Mouse (Mus musculus): ENCODE data around the gene Mcrip2.

Gene Mcrip2

DNA sequence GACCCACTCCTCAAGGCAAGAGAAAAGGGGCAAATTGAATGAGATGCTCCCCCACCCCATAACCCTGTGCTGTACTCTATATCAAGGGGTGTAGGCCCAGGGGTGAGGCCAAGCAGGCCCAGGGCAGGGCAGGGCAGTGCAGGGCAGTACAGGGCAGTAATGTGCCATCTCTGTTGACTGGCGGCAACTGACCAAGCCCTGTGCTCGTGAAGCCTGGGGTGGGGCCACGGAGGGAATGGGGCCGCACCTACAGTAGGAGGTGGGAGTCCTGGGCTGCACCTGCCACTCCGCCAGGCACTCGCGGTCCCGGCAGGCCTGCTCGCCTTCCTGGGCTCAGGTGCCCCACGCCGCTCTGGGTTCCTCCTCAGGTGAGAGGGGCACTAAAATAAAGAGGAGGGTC lies 3.3 kb downstream of the Mcrip2 start:
- DNase-seq (ENCODE audit: low spot score in 2 of 2) = no peak

DNA sequence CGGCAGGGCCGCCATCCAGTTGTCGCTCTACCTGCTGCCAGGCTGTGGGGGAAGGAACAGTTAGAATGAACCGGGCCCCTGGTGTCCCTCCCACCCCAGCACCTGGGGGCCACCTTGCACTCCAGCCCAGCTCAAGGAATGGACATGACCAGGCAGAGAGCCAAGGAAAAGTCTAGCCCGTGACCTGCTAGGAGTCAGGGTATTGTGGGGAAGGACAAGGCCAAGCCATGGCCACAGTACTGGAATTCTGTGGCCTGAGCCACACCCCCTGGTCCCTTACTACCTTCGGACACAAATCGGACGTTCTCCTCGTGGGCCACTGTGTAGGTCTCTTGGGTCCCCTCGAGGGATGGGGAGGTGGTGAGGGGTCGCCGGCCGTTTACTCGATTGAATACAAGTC lies 4.3 kb downstream of the Mcrip2 start:
- DNase-seq (ENCODE audit: low spot score in 2 of 2) = no peak

DNA sequence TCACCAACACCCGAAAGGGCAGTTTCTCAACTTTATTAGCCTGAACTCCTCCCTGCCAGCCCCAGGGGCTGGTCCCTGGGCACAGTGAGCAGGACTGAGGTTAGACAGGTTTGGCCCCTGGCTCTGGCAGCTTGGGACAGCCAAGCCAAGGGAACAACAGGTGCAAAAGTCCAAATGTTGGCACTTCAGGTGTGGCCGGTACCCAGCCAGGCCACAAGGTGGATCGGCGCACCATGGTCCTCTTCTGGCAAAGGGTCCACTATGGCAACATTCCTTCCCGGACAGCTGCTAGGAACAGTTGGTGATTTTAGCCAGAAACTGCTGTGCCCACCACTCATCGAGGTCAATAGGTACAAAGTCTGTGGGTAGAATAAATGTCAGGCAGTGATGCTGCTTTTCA lies 4.9 kb downstream of the Mcrip2 start:
- no peak for DNase-seq (ENCODE audit: low spot score in 2 of 2)

DNA sequence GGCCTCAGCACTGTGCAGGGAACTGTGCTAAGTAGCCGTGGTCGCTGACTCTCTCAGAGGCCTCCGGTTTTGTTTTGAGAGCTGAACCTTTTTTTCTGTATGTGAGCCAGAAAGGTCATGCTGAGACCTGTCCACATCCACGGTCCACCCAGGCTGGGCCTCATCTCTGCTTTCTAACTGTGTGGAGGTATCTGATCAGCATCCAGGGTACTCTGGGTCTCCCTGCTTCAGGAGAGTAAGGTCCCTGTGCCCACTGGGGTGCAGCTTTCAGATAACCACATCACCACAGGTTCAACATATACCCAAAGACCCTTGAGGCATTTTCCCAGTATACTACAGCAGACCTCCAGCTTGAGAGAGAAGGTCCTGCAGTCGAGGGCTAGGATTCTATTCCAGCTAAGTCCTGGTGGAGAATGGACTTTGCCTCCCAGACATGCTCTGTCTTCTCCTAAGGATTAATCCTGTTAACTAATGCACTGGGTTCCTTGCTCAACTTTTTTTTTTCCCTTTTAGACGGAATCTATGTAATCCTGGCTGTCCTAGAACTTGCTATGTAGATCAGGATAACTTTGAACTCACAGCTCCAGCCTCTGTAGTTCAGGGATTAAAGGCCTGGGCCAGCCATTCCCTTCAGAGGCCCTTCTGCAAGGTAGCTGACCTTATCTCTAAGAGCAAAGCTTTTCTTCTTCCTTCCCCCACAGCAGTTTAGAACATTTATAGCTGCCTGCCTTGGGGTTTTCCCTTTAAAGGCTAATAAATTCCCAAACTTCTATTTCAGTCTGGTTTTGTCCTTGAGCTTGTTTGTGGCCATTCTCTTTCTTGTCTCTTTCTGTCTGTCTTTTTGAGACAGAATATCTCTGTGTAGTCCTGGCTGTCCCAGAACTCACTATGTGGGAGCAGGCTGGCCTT lies 6.6 kb downstream of the Mcrip2 start:
- no peak for DNase-seq (ENCODE audit: low spot score in 2 of 2)

DNA sequence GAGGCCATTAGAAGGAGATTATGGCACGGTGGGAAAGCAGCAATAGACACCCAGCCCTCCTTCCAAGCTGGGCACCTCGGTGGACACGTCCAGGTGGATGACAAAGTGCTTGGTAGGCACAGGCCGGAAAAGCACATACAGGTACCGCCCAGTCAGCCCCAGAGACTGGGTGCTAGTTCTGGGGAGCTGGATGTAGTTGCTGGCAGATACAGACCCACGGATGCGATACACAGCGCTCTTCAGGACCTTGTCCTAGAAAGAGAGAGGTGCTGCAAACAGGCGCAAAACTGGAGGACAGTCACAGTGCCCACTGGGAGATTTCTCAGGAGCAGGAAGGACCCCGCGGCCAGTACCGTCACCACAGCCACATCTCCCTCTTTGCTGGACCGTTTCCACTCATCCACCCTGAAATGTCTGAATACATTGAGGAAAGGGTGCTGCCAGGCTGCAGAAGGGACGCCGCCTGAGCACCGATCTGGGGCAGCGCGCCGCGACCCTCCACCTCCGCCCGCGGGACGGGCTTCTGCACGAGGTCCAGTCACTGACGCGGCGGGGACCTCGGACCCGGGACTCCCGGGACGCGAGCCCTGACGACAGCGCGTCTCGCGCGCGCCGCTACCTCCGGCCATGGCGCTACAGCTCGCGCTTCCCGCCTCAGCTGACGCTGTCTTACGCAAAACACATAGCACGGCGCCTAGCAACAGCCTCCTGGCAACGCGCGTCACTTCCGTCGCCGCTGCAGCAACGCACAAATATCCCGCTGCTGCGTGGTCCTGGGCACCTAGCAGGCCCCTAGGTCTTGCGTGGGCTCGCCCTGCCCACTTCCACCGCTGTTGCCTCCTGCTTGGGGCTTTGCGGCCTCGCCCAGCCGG lies 7.5 kb downstream of the Mcrip2 start, which contains the start of gene Wdr90:
Wdr90 (minus strand) TSS at position 670 of the 872 bp plus-strand sequence.
- DNase-seq (ENCODE audit: low spot score in 2 of 2) = peak; percentile 94 to 97

DNA sequence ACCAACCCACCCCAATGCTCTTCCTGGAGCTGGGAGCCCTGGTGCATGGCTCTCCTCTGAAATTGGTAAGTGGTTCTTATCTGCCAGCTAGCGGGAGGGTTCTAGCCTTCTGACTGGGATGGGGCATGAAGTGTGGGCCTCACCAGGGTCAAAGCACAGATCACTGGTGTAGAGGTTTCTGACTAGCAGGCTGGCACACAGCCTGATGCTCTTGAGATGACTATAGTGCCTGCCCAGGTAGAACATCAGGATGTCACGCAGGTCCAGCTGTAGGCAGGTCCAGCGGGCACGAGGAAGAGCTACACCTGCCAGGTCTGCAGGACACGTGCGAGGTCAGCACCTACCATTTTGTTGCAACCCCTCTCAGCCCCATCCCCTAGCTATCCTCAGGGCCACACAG lies 8.3 kb downstream of the Mcrip2 start:
- no peak for DNase-seq (ENCODE audit: low spot score in 2 of 2)

DNA sequence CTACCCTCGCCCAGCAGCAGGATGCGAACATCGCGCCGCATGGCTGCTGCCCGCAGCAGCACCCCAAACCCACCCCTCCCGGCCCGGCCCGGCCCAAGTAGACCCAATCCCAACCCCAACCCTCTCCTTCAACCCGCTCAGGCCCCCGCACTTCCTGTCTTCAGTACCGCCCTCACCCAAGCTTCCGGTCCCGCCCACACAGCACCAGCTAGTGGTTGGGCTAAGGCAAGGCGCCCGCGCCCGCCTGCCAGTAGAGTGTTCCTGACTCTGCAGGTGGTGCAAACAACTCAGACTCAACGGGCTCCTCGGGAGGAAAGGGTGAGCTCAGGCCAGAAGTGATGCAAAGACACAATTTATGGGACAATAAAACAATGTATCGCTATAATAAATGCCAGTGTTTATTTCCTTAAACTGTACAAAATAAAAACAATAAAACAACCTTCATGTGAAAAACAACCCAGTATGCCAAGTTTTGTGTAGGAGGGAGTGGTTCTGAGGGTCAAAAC lies 24.1 kb downstream of the Mcrip2 start, which contains the start of gene Rhot2:
Rhot2 (minus strand) TSS at position 456 of the 506 bp plus-strand sequence.
- DNase-seq (ENCODE audit: low spot score in 2 of 2) = peak; percentile 95 to 96

DNA sequence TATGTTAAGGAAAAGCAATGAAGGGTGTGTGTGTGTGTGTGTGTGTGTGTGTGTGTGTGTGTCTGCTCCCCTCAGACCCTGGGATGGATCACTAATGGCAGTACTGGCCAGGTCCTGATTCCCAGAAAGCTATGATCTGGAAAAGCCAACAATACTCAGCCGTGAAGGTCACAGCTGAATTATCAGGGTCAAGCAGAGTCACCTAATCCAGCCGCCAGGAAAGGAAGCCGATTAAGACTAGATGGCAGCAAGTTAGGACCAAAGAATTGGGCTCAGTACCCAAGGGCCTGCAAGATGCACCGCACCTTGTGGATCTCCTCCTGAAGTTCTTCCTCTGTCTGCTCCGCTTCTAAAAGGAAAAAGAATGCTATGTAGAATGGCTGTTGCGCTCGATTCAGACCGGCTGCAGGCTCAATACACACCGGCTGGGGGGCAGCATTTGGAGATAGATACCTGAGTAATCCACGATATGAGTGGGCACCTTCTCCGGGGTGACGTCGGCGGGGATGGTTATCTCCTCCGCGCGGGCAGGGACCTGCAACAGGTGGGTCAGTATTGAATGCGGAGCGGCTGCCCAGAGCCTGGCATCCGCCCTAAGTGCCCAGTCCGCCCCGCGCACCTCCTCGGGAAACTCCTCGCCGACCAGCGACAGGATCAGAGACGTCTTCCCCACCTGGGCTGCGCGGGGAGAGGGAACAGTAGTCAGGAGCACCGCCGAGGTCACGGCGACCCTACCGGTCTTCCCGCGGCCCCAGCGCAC lies 24.7 kb downstream of the Mcrip2 start:
- peak in 1 of 2 experiments; percentile 57 for DNase-seq (ENCODE audit: low spot score in 2 of 2)

DNA sequence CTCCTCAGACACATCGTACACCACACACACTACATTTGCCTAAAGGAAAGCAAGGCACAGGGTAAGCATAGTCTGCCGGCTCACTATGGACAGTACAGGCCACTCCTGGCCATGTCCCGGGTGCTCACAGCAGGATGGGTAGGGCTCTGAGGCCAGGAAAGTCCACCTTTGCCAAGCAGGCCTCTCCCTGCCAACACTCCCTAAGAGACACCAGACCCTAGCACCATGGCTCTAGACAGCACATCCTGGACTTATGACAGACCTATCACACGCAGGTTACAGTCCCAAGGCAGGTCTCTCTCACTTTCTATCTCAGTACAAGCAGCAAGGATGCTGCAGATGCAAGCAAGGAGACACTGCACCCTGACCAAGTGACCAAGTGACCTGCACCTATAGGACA lies 25.4 kb downstream of the Mcrip2 start:
- DNase-seq (ENCODE audit: low spot score in 2 of 2) = no peak

DNA sequence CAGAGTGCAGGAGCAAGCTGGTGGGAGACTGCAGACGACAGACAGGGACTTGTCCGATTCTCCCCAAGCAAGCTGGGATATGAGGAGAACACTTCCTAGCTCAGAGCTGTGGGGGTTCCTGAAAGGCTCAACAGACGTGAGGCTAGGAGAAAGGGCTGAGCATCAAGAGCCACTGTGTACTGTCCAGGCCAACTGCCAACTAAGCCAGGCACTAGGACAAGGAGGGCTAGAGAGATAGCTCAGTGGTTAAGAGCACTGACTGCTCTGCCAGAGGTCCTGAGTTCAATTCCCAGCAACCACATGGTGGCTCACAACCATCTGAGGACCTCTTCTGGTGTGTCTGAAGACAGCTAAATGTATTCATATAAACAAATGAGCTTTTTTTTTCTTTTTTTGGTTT lies 26.1 kb downstream of the Mcrip2 start:
- DNase-seq (ENCODE audit: low spot score in 2 of 2) = no peak

DNA sequence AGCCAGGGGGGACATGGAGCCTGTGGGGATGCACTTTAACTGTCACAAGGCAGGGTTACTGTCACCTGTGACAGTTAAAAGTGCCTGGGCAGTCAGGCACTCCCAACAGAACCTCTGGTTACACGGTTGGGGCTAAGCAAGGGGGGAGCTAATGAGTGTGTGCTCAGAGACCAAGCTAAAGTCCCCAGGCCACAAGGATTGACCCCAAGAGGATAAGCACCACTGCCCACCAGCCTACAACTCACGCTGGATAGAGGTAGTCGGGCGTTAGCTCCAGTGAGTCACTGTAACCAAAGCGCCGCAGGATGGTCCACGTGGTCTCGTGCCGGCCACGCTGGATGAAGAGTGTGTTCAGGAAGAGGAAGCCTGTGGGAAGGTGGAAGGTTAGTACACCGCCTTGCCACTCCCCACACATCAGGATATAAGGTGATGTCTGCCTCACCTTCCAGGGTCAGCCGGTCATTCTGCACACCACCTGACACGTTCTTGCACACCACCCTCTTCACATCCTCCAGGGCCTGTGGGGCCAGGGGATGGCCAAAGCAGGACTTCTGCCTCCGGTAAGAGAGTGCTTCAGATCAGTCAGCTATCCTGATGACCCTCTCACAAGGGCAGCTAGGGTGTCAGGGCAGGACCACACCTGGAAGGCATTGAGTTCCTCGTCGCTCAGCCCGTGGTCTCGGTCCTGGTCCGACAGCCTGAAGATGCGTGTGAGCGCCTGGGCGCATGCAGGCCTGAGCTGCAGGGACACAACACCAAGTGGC lies 27.3 kb downstream of the Mcrip2 start, which contains the start of gene Gm20683:
Gm20683 (minus strand) TSS at position 647 of the 764 bp plus-strand sequence.
- no peak for DNase-seq (ENCODE audit: low spot score in 2 of 2)

DNA sequence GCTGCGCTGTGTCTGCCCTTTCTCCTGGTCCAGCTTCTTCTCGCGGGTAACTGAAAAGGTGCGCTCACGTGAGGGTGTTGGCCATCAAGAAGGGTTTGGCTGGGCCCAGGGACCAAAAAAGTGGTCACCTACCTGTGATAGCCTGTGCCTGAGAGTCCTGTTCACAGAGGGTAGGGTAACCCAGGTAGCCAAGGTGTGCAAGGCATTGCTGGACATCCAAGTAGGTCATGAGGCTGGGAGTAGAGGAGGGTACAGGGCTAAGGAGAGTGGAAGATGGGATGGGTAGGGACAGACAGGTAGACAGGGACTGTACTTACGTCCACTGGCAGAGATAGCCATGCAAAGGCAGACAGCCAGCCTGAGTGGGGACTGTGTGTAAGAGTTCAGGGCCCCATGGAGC lies 28.0 kb downstream of the Mcrip2 start:
- DNase-seq (ENCODE audit: low spot score in 2 of 2) = no peak

DNA sequence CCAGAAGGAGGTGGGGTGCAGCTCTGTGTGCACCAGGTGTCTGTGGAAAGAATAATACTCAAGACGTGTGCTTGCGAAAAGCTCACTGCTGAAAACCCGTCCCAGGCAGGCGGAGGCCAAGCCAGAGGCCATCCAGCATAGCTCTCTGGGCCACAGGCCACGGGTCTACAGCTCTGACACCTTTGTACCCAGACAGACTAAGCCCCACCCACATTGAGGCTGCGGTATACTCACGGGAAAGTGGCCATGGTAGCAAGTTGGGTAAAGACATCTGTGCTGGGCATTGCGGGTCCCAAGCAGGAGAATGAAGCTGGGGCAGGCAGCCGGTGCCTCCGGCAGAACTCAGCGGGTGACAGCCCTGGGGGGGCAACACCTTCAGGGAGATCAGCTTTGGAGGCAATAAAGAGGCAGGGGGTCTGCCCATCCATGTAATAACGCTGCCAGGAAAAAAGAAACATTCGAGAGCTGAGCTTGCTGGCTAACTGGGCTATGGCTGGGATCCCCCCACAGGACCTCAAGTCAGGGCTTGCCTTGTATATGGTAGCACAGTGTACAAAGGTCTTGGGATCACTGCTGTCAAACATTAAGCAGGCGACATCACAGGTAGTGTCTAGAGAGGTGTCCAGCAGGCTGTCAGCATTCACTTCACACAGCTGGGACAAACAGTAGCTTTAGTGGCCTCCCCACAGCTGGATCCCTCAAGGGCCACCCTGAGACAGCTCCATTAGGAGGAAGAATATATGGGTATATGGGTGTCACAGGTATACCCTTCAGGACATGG lies 28.9 kb downstream of the Mcrip2 start:
- DNase-seq (ENCODE audit: low spot score in 2 of 2) = no peak

DNA sequence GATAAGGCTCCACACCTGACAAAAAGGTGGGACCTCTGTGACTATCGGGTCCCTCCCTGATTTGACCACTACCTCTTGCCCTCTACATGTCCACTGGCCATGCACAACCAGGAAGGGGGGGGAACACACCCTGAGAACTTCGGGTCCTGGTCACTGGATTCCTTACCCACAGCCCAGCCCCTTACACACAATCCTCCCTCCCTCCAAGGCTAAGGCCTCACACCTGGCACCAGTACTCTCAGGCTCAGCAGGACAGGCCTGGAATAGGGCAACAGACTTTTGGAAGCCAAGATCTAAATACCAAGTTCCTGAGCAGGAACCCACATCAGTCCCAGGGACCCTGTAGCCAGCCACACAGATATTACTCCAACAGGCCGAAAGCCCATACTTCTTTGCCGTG lies 29.7 kb downstream of the Mcrip2 start:
- DNase-seq (ENCODE audit: low spot score in 2 of 2) = no peak

DNA sequence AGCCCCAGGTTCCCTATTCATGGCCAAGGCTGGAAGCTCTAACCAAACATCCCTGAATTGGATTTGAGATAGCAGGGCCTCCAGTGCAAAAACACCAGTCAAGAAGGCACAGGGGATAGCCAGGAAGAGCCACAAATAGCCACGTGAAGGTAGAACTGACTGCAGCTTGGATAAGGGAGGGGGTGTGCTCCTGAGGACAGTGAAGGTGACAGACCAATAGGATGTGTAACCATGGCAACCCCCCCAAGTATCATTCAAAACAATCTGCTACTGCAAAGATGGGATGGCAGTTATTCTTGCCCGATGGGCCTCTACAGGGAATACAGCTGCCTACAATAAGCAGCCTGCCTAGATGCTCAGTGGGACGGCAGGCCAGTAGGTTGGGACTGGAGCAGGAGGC lies 31.0 kb downstream of the Mcrip2 start:
- DNase-seq (ENCODE audit: low spot score in 2 of 2) = peak in 1 of 2 experiments; percentile 37

DNA sequence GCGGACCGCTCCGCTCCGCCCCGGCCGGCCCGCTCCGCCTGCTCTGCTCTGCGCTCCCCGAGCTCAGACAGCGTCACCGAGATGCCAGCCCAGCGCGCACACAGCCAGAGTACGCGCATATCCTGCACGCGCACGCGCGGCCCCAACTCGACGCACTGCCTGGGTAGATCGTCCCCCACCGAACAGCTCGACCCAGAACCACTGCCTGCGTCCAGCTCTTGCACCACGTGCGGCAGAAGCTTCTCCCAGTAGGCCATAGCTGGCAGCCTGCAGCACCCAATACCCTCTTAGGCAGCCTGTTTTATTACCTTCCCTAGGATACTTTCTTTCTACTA lies 31.5 kb downstream of the Mcrip2 start, which contains the start of gene Rhbdl1:
Rhbdl1 (minus strand) TSS at position 220 of the 335 bp plus-strand sequence.
- peak; percentile 84 to 87 for DNase-seq (ENCODE audit: low spot score in 2 of 2)

DNA sequence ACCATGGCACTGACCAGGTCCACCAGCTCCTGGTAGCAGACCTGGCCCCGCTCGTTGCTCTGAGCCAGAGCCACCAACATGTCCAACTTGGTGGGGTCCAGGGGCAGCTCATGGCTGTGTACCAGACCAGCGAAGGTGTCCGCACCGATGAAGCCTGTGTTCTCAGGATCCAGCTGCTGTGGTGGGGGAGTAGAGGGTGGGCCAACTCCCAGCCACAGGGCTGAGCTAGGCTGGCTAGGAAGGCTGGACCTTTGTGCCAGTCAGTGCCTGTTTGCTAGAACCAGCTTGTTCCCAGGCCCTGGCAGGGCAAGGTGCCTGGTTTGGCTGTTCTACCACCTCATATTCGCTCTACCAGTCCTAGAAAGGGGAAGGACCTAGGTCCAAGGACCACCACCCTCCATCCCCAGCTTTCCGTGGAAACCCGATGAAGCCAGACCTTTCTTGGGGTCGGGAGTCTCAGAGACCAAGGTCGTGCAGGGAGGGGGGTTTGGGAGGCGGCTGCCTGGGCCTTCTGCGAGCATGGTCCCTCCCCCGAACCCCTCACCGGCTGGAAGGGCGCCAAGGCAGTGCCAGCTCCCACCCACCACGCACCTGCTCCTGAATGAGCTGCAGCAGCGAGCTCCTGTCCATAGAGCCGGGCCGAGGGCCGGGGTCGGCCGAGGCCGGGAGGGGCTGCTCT lies 32.0 kb downstream of the Mcrip2 start:
- DNase-seq (ENCODE audit: low spot score in 2 of 2) = no peak

DNA sequence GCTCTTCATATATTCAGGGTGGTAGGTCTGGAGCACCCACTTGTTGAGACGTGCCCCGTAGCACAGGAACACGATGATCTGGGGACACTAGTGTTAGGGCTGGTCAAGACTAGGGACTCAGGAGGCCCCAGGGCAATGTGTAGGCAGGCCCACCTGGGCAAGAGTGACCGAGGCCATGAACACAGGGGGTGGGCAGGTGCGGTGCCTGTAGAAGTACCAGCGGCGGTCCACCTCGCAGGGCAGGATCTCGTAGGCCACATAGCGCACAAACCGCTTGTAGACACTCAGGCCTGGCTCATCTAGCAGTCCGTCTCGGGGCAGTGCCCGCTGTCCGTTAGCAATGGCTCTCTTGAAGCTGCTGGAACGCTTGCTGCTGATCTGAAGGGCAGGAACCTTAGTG lies 32.7 kb downstream of the Mcrip2 start:
- no peak for DNase-seq (ENCODE audit: low spot score in 2 of 2)

DNA sequence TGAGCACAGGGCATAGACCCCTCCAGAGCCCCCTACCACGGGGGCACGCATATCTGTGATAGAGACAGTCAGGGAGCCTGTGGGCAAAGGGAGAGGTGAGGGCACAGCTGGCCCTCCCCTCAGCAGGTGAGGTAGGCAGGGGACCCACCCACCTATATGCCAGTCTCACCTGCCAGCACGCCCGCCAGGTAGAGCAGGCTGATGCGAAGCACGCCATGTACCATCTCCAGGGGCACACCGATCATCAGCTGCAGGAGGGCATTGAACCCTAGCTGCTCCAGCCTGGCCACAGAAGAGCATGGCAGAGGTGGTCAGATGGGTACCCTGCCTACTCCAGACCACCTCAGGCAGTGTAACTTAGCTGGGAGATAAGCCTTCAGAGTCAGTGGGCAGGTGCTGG lies 33.3 kb downstream of the Mcrip2 start:
- no peak for DNase-seq (ENCODE audit: low spot score in 2 of 2)
